Mouse (Mus musculus): ENCODE results near the gene Arhgap22. TPM values are rescaled to one million over a fixed set of nuclear protein-coding genes. Genes with fewer than 3 reads are reported as not detected.
A peak's percentile ranks its signal among the peaks of the same experiment; 100 is the strongest.

Gene Arhgap22
- total and polyA plus RNA-seq, 2 experiments from 2014 or later: 1.8 to 3.9 TPM

GRCm38 (mm10) chr14:33300591-33300990 is 86.8 kb downstream of the Arhgap22 start:
- Histone ChIP-seq H3K4me3 (ENCODE audit: low read depth, low read length) (no peak overlapping the region), H3K27me3 (ENCODE audit: insufficient read depth, low read length) (no peaks in the 10 kb centered on the region), H3K9ac (no peak overlapping the region), H3K4me1 (ENCODE audit: insufficient read depth) (no peaks in the 10 kb centered on the region), H3K9me3 (ENCODE audit: low read length) (no peaks in the 10 kb centered on the region), H3K27ac (ENCODE audit: low read depth, low read length) (no peak overlapping the region), H3K36me3 (ENCODE audit: insufficient read depth) (no peaks in the 10 kb centered on the region), H3K4me2 (ENCODE audit: low read depth) (no peak overlapping the region)
- DNase-seq (no peak), ATAC-seq (no peak)
- WGBS: 28% methylated on average over 2 of the region's 2 CpGs
- no peak for TF ChIP-seq CTCF (IDR thresholded peaks at IDR 0.05; ENCODE audit: low read depth)

DNA sequence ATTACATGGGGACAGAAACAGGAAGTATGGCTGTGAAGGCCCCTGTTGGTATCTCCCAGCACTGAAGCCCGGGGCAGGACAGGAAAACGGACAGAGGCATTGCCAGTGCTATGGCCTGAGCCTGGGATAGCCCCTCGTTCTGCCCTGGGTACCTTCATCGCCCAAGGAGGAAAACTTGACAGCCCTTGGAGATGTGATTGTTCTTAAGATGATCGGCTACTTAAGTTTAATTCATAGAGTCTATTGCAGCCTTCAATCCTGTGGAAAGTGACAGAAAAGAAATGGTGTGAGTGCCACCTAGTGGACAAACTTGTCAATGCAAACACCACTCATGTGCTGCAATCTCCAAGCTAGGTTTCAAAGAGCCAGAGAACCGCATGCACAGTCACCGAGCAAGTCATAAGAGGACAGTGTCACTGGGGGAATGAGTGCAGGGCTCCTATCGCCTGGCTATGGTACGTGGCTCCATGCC is 89.6 kb downstream of the Arhgap22 start:
- H3K9me3 ChIP-seq (ENCODE audit: low read length): no peaks in the 10 kb centered on the region
- H3K4me3 ChIP-seq (ENCODE audit: low read depth, low read length): no peak overlapping the region
- no peaks in the 10 kb centered on the region for H3K27me3 ChIP-seq (ENCODE audit: insufficient read depth, low read length)
- ATAC-seq (peak; percentile 93), DNase-seq (peak; percentile 93)
- no peak overlapping the region for H3K27ac ChIP-seq (ENCODE audit: low read depth, low read length)
- no peaks in the 10 kb centered on the region for H3K36me3 ChIP-seq (ENCODE audit: insufficient read depth)
- WGBS: 24% methylated on average over 9 of the region's 9 CpGs
- H3K9ac ChIP-seq: no peak overlapping the region
- no peak overlapping the region for H3K4me2 ChIP-seq (ENCODE audit: low read depth)
- H3K4me1 ChIP-seq (ENCODE audit: insufficient read depth): no peaks in the 10 kb centered on the region
- TF ChIP-seq CTCF (IDR thresholded peaks at IDR 0.05; ENCODE audit: low read depth): peak; percentile 95

DNA sequence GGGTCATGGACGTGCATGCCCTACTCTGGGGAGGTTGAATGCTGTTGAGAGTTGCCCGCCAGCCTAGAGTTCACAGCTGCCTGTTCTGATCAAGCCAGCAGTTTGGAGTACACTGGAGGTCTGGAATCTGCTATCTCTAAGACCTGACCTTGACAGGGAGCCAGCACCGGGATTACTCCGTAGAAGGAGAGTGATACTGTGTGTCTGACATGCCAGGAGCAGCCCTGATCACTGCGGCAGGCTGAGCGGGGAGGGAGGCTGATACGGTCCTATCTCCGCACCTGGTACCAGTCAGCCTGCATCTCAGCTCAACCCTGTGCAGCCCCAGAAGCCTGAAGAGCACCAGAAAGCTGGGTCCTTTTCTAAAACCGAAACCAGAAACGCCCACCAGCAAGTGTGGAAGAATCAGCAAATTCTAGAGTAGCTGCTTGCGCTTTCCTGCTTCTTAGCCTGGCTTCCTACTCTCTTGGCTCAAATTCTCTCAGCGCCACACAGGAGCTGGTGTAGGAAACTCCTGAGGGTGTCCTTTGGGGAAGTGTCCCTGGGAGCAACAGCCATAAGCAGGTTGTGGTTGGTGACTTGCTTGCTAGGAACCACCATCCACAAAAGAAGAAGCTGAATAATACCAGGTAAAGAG is 91.9 kb downstream of the Arhgap22 start:
- Histone ChIP-seq H3K4me3 (ENCODE audit: low read depth, low read length) (no peak overlapping the region), H3K4me1 (ENCODE audit: insufficient read depth) (no peaks in the 10 kb centered on the region), H3K9ac (no peak overlapping the region), H3K9me3 (ENCODE audit: low read length) (no peaks in the 10 kb centered on the region), H3K27me3 (ENCODE audit: insufficient read depth, low read length) (no peaks in the 10 kb centered on the region), H3K36me3 (ENCODE audit: insufficient read depth) (no peaks in the 10 kb centered on the region), H3K27ac (ENCODE audit: low read depth, low read length) (no peak overlapping the region), H3K4me2 (ENCODE audit: low read depth) (no peak overlapping the region)
- no peak for ATAC-seq
- WGBS: 79% methylated on average over 12 of the region's 12 CpGs
- no peak for TF ChIP-seq CTCF (IDR thresholded peaks at IDR 0.05; ENCODE audit: low read depth)
- DNase-seq: no peak

DNA sequence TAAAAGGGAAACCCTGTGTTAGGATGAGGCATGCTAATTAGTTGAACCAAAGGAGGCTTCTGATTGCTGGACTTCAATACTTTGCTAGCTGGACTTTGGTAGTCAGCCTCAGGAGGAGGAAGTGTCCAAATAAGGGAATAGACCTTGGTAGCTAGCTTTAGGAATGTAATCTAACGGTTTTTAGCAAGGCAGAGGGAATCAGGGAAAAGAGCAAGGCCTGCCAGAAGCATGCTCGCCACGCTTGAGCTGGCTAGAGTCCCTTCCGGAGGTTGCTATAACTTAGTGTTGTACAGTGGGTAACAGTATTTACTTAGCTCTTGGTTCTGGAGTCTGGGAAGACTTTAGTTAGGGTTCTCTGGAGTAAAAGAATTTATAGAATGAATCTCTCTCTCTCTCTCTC is 96.9 kb downstream of the Arhgap22 start:
- Histone ChIP-seq H3K36me3 (ENCODE audit: insufficient read depth) (no peaks in the 10 kb centered on the region), H3K4me1 (ENCODE audit: insufficient read depth) (no peaks in the 10 kb centered on the region), H3K4me2 (ENCODE audit: low read depth) (no peak overlapping the region), H3K27ac (ENCODE audit: low read depth, low read length) (no peak overlapping the region), H3K27me3 (ENCODE audit: insufficient read depth, low read length) (no peaks in the 10 kb centered on the region), H3K9ac (no peak overlapping the region), H3K9me3 (ENCODE audit: low read length) (no peaks in the 10 kb centered on the region), H3K4me3 (ENCODE audit: low read depth, low read length) (no peak overlapping the region)
- WGBS: 57% methylated on average over 4 of the region's 4 CpGs
- ATAC-seq (no peak), DNase-seq (no peak)
- TF ChIP-seq CTCF (IDR thresholded peaks at IDR 0.05; ENCODE audit: low read depth): no peak

DNA sequence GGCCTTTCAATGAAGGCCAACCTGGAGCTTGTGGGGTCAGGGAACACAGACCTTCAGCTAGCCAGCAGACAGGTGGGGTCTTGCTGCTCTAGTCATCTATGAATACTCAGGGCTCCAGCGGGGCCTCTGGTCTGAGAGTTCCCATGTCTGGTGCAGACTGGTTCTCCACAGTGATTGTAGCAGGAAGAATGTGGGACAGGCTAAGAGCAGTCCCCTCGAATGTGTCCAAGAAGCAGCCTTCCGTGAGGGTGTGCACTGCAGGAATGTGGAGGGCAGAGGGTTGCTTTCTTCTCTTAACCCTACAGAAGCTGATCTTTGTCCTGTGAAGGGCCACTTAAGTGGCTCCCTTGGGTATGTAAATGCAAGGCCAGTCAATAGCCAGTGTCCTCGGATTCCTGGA is 98.5 kb downstream of the Arhgap22 start:
- Histone ChIP-seq H3K4me2 (ENCODE audit: low read depth) (no peak overlapping the region), H3K9ac (no peak overlapping the region), H3K27ac (ENCODE audit: low read depth, low read length) (no peak overlapping the region), H3K4me3 (ENCODE audit: low read depth, low read length) (no peak overlapping the region), H3K4me1 (ENCODE audit: insufficient read depth) (no peaks in the 10 kb centered on the region), H3K27me3 (ENCODE audit: insufficient read depth, low read length) (no peaks in the 10 kb centered on the region), H3K9me3 (ENCODE audit: low read length) (no peaks in the 10 kb centered on the region), H3K36me3 (ENCODE audit: insufficient read depth) (no peaks in the 10 kb centered on the region)
- DNase-seq (no peak), ATAC-seq (no peak)
- WGBS: 35% methylated on average over 4 of the region's 4 CpGs
- no peak for TF ChIP-seq CTCF (IDR thresholded peaks at IDR 0.05; ENCODE audit: low read depth)

- H3K9me3 ChIP-seq (ENCODE audit: low read length): no peaks in the 10 kb centered on the region
- H3K4me1 ChIP-seq (ENCODE audit: insufficient read depth): no peaks in the 10 kb centered on the region
- peak; percentile 98 for TF ChIP-seq CTCF (IDR thresholded peaks at IDR 0.05; ENCODE audit: low read depth)
- no peak overlapping the region for H3K4me2 ChIP-seq (ENCODE audit: low read depth)
- 3% methylated on average over 4 of the region's 4 CpGs for WGBS
- no peaks in the 10 kb centered on the region for H3K36me3 ChIP-seq (ENCODE audit: insufficient read depth)
- H3K27me3 ChIP-seq (ENCODE audit: insufficient read depth, low read length): no peaks in the 10 kb centered on the region
- no peak overlapping the region for H3K4me3 ChIP-seq (ENCODE audit: low read depth, low read length)
- H3K9ac ChIP-seq: no peak overlapping the region
- ATAC-seq (peak; percentile 81), DNase-seq (peak; percentile 88)
- no peak overlapping the region for H3K27ac ChIP-seq (ENCODE audit: low read depth, low read length)
These were observed 99.8 kb downstream of the Arhgap22 start for GRCm38 (mm10) chr14:33313624-33314023.

- no peak for TF ChIP-seq CTCF (IDR thresholded peaks at IDR 0.05; ENCODE audit: low read depth)
These were observed 100.3 kb downstream of the Arhgap22 start for GRCm38 (mm10) chr14:33314160-33314559.

More at GRCm38 (mm10) chr14:33314160-33314559, 100.3 kb downstream of the Arhgap22 start:
- Histone ChIP-seq H3K27me3 (ENCODE audit: insufficient read depth, low read length) (no peaks in the 10 kb centered on the region), H3K9ac (no peak overlapping the region), H3K4me1 (ENCODE audit: insufficient read depth) (no peaks in the 10 kb centered on the region), H3K9me3 (ENCODE audit: low read length) (no peaks in the 10 kb centered on the region), H3K4me2 (ENCODE audit: low read depth) (no peak overlapping the region), H3K27ac (ENCODE audit: low read depth, low read length) (no peak overlapping the region), H3K4me3 (ENCODE audit: low read depth, low read length) (no peak overlapping the region), H3K36me3 (ENCODE audit: insufficient read depth) (no peaks in the 10 kb centered on the region)
- DNase-seq (no peak), ATAC-seq (no peak)
- WGBS: 53% methylated on average over 7 of the region's 7 CpGs

All from forebrain, postnatal 0 days (tissue).